Mouse (Mus musculus): ENCODE measurements at regions not wholly inside any gene's neighbourhood (a gene's known extent, or its start where the extent isn't known, plus 50 kb on each side); places are given as distances from the start of the nearest gene placed in this dataset.

- TF ChIP-seq CTCF (IDR thresholded peaks at IDR 0.05; ENCODE audit: extremely low read depth, insufficient read depth, insufficient read length, insufficient replicate concordance): no peak
- no peak for TF ChIP-seq POLR2A (IDR thresholded peaks at IDR 0.05; ENCODE audit: low read depth, low read length)
Observed at GRCm38 (mm10) chr12:12744492-12744891, 197.2 kb downstream of the Mycn start.

All from spleen, adult 2 months (tissue).